Mouse (Mus musculus) heart, adult 18-20 months (tissue): ENCODE measurements around the gene Slc22a5. TPM values are rescaled to one million over a fixed set of nuclear protein-coding genes. Genes with fewer than 3 reads are reported as not detected.
"Not testable (repeated sequence)": the region's sequence is repeated elsewhere in the genome, so short reads cannot be mapped to it uniquely, and the experiment has no call there.

Experiments used
- DNase-seq, 2 experiments: peaks; one replicate each; pipeline ENCODE4 v3.0.0; 2021 to 2022; ENCODE audit warnings: mixed read lengths in 1 of 2
- long read RNA-seq, 2 experiments: library from polyadenylated mRNA; stranded (forward); transcript quantifications; one replicate each; pipeline ENCODE4 v2.0.0; 2021
- total RNA-seq, 2 experiments: library from RNA; stranded (reverse); gene quantifications; 2 replicates each; pipeline ENCODE4 v1.2.3; 2021

Gene Slc22a5
- total RNA-seq: 10 to 100 TPM; 18.8 to 22.7 TPM
- long read RNA-seq, experiment 1, transcript Slc22a5-201 (10 exons, 3,062 nt): major isoform, 23 of 34 reads
- long read RNA-seq, experiment 1, partial matches to known transcripts: 3 of 34 reads
- long read RNA-seq, experiment 1, other reads (novel, unspliced or antisense): 8 of 34 reads
- long read RNA-seq, experiment 2, transcript Slc22a5-201 (10 exons, 3,062 nt): major isoform, 13 of 18 reads
- long read RNA-seq, experiment 2, partial matches to known transcripts: 1 of 18 reads
- long read RNA-seq, experiment 2, other reads (novel, unspliced or antisense): 4 of 18 reads

DNA sequence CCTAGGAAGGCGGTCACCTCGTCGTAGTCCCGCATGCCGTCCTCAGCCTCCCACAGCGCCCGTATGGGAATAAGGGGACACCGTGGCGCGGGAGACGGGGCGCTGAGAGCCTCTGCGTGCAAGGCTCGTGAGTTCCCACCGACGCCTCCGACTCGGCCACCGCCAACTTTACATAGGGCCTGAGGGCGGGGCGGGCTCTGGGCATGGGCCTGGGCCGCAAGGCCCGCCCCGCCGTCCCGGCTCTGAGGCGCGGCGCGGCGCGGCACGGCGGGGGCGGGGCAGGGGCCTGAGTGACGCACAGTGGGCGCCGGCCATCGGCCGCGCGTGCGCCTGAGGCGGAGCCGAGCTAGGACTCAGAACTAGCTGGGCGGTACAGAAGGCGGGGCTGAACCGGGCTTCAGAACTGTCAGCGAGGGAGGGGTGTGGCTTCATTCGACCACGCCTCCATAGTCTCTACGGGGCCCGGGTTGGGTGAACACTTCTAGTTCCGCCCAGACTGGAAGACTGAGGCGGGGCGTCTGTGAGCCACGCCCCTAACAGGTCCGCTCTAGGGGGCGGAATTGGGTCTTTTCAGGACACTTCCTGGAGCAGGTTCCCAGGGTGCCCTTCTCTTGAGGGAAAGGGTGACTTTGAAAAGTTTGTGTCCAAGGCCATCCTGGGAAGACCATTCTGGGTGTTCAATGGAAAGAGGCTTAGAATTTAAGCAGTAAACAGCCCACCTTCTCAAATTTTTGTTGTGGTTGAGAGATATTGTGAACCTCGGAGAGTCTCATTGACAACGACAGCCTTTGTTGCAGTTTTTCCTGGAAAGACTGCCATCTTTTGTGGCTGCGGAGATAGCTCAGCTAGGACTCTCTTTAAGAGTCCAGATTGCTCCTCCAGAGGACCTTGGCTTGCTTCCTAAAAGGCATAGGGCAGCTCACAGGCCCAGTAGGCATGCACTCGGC is at the start of gene Slc22a5:
TSS of gene Slc22a5 (minus strand) at position 156 of the 947 bp plus-strand sequence.
- peak; percentile 99 to 100 for DNase-seq

DNA sequence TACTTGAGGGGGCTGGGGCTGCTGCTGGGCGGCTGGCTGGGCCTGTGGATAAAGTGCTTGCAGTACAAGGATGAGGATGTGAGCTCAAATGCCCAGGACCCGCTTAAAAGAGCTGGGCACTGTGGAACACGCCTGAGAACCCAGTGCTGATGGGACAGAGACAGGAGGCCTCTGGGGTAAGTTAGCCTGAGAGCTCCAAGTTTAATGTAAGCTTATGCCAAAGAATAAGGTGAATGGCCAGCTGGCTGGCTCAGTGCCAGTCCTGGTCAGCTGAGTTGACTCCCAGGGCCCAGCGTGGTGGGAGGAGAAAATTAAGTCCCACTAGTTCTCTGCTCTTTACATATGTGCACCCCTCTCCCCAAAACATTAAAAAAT is 40.5 kb upstream of the Slc22a5 start:
- DNase-seq: not testable (repeated sequence)

- peak; percentile 52 to 77 for DNase-seq
These were observed 39.9 kb upstream of the Slc22a5 start for GRCm38 (mm10) chr11:53931091-53931943.

DNA sequence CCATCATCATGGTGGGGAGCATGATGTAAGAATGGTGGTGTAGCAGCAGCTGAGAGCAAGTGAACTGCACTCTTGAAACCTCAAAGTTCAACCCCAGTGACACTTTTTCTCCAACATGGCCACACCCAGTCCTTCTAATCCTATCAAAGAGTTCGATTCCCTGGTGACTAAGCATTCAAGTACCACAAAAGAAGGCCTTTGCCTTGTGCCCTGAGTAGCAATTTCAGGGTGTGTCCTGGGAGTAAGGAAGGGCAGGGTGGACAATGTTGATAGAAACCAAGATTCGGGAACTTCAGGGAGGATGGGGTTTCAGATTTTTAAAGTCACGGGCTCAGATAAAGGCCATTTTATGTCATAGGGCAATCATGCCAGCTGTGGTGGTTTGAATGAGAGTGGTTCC is 38.3 kb upstream of the Slc22a5 start:
- no peak for DNase-seq

DNA sequence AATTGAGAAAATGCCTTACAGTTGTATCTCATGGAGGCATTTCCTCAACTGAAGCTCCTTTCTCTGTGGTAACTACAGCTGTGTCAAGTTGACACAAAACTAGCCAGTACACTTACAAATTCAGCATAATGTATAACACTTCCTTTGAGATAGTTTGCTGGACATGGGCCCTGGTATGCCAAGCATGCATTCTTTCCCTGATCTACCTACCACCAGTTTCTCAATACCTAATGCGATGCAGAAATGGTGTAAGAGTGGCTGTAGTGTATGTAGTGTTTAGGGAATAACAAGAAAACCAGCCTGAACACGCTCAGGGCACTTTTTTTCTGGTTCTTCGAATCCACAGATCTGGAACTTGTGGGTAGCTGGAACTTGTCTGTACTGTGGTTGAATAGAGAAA is 37.1 kb upstream of the Slc22a5 start:
- DNase-seq: no peak

DNA sequence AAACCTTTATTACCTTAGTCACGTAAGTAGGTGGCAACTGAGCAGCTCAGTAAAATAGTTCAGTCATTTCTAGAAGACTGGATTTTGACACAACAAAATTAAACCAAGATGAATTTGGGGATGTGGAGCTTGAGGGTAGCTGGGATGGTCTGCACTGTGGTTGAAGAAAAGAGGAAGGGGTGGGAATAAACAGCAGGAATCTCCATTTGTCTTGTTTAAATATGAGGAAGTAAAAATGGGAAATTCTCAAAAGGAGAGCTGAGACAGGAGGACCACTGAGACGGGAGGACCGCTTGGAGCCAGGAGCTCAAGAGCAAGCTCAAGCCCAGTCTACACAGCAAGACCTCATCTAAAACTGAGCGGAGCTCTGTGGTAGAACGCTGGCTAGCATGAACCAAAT is 34.8 kb upstream of the Slc22a5 start:
- DNase-seq: peak in 1 of 2 experiments; percentile 8

DNA sequence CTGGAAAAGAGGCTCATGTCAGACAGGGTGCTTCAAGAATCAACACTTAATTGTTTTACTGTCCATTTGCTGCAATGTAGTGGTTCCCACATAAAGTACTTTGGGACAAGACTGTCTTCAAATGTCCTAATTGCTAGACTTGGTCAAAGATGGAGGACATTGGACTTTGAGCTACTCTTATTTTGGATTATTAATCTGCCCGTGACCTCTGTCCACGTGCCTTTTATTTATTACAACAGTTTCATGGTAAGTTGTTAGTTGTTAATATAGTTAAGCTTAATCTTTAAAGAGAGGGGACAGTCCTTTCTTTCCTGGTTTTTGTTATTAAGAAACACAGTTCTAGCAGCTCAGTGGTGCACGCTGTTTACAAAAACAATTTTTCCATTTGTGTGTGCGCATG is 27.4 kb upstream of the Slc22a5 start:
- DNase-seq: no peak

- no peak for DNase-seq
These were observed 19.6 kb upstream of the Slc22a5 start for GRCm38 (mm10) chr11:53911011-53911410.

- DNase-seq: no peak
These were observed 17.2 kb upstream of the Slc22a5 start for GRCm38 (mm10) chr11:53908686-53909085.

- no peak for DNase-seq
These were observed 13.1 kb upstream of the Slc22a5 start for GRCm38 (mm10) chr11:53904534-53904925.

DNA sequence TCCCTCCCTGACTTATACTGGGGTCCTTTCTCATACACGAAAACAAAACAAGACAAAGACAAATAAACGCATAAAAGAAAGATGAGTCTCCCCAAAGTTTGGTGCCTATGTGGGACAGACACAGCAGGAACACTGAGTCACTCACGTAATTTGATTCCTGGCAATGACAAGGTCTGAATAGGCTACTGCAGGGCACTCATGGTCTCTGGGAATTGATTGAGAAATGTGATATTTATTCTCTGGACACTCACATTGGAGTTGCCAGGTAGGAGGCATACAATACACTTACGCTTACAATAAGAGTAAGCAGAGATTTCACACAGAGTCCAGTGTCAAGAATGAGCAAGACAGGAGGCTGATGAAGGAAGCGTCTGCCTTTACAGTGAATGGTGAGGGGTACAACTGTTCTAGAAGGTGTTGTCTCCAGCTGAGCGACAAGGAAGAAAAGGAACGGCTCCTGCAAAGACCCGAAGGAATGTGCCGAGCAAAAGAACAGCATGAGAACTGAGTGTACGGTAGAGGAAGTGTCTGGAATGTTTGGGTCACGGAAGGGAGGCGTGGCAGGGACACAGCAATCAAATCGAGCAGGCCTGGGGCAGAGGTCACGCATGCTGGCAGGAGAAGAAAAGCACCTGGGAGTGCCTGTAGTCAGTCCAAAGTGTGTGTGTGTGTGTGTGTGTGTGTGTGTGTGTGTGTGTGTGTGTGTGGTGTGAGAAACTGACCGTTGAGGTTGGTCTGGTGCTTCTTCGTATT is 12.5 kb upstream of the Slc22a5 start:
- DNase-seq: peak; percentile 45 to 55

DNA sequence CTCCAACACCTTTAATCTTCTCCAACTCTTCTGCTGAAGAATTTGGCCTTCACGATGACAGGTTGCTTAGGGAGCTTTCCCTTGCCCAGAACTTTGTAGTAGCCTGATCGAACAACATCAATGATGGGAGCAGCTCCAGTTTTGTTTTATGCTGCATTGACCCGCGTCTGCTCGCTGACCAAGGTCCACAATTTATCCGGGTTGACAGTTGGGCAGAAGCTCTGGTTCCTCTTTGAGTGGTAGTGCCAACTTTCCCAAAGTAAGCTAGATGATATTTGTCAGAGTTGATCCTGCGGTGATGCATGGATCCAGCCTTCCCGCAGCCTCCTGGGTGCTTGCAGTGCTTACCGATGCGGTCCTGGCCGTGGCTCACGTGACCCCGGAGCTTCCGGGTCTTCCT is 11.3 kb upstream of the Slc22a5 start:
- DNase-seq: no peak

GRCm38 (mm10) chr11:53900991-53901390 is 9.5 kb upstream of the Slc22a5 start:
- DNase-seq: no peak

- no peak for DNase-seq
These were observed 8.5 kb upstream of the Slc22a5 start for GRCm38 (mm10) chr11:53899981-53900380.

GRCm38 (mm10) chr11:53899004-53899403 is 7.5 kb upstream of the Slc22a5 start:
- no peak for DNase-seq

GRCm38 (mm10) chr11:53896935-53897334 is 5.5 kb upstream of the Slc22a5 start:
- no peak for DNase-seq

DNA sequence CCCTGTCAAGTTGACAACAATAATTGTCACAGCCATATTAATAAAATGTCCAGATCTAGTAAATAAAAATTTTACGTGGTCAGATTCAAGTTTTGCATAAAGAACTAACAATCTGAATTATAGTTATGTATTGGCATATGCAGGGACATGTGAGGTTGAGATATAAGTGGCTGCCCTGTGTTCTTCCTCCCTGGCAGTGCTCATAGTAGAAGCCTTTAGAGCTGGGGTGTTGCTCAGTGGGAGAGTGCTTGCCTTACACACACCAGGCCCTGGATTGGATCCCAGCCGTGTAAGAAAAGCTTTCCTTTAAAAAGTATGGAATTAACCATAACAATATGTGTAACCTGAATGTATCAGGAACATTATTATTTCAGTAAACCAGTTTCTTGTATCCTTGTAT is 2.0 kb upstream of the Slc22a5 start:
- DNase-seq: no peak

DNA sequence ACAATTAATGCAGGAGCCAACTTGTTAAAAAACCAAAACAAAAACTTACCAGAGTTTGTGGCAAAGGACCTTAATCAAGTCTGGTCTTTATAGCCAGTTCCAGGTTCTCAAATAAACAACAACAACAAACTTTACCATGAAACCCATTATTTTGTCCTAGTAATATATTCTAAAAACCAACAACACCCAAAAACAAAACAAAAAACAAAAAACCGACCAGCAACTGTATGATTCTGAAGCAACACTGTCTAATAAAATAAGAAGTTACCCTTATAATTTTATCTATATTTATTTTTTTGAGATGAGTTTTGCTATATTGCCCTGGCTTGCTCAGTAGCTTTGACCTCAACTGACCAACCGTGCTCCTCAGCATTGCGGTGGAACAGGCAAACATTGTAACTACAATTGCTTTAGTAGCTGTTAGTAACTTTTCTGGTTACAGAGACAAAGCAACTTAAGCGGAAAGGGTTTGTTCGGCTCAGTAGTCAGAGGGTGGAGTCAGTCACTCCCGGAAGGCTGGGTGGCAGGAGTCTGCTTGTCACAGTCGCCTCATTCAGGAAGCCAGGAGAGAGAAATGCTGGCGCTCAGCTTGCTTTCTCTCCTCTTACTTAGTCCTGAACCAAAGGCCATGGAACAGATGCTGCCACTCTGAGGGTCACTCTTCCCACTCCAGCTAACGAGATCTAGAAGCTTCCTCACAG is 1.4 kb upstream of the Slc22a5 start:
- peak; percentile 41 to 53 for DNase-seq

DNA sequence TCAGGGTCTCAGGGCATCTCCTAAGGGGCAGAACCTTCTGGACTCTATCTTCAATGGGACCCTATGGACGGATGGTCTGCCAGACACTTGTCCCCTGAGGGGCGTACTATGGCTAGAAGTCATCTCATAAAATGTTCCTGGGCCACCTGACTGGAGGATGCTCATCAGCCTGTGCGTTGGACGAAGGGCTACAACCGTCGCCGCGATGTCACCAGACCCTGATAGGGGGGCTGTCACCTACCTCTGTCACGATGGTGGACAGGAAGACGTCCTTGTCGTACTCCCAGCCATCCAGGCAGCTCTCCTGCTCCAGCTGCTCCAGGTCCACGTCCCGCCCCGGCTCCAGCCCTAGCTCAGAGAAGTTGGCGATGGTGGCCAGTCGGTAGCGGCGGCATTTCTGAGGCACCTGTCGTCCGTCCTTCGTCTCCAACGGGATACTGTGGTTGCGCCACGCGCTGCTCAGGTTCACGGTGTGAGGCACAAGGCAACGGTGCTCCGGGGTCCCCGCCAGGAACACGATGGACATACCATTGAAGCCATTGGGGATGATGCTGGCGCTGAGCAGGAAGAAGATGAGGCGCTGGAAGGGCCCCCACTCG is 455 bp downstream of the Slc22a5 start:
- no peak for DNase-seq

- no peak for DNase-seq
These were observed 1.2 kb downstream of the Slc22a5 start for GRCm38 (mm10) chr11:53890225-53890624.
